Mouse (Mus musculus): ENCODE results near the gene Map2k2. TPM values are rescaled to one million over a fixed set of nuclear protein-coding genes. Genes with fewer than 3 reads are reported as not detected.
A peak's percentile ranks its signal among the peaks of the same experiment; 100 is the strongest.

The Map2k2 gene
- polyA plus RNA-seq, 1 experiment from 2014 or later, result 213 TPM

GRCm38 (mm10) chr10:81138821-81139528, 33.3 kb downstream of the Map2k2 start:
- Histone ChIP-seq H3K4me3 (peak overlapping the region; percentile 88), H3K4me2 (peak overlapping the region; percentile 84), H3K27ac (peak overlapping the region; percentile 29; the same call in 1 of the 2 replicates), H3K9ac (peak overlapping the region; percentile 96), H3K36me3 (peaks cover 15% of the 10 kb centered on the region), H3K4me1 (peaks cover 60% of the 10 kb centered on the region), H3K9me3 (no peaks in the 10 kb centered on the region), H3K27me3 (peaks cover 18% of the 10 kb centered on the region)
- ATAC-seq (ENCODE audit: insufficient number of reproducible peaks, insufficient read depth, low FRiP score, low TSS enrichment, low read depth), result no peak
- WGBS, result 52% methylated on average over 11 of the region's 11 CpGs

GRCm38 (mm10) chr10:81139529-81139846, 33.8 kb downstream of the Map2k2 start:
- Histone ChIP-seq H3K36me3 (peaks cover 20% of the 10 kb centered on the region), H3K27ac (peak overlapping the region; percentile 53; the same call in 1 of the 2 replicates), H3K4me3 (peak overlapping the region; percentile 88), H3K9ac (peak overlapping the region; percentile 64), H3K4me2 (peak overlapping the region; percentile 84), H3K4me1 (peaks cover 55% of the 10 kb centered on the region), H3K9me3 (no peaks in the 10 kb centered on the region), H3K27me3 (peaks cover 13% of the 10 kb centered on the region)
- no peak for ATAC-seq (ENCODE audit: insufficient number of reproducible peaks, insufficient read depth, low FRiP score, low TSS enrichment, low read depth)
- 72% methylated on average over 4 of the region's 4 CpGs for WGBS

GRCm38 (mm10) chr10:81140005-81140404, 34.3 kb downstream of the Map2k2 start:
- Histone ChIP-seq H3K4me2 (peak overlapping the region; percentile 84), H3K9ac (peak overlapping the region; percentile 64), H3K36me3 (peaks cover 25% of the 10 kb centered on the region), H3K9me3 (no peaks in the 10 kb centered on the region), H3K27ac (peak overlapping the region; percentile 53; the same call in 1 of the 2 replicates), H3K27me3 (peaks cover 8% of the 10 kb centered on the region), H3K4me1 (peaks cover 56% of the 10 kb centered on the region), H3K4me3 (peak overlapping the region; percentile 88)
- no peak for ATAC-seq (ENCODE audit: insufficient number of reproducible peaks, insufficient read depth, low FRiP score, low TSS enrichment, low read depth)
- WGBS, result 46% methylated on average over 8 of the region's 8 CpGs

DNA sequence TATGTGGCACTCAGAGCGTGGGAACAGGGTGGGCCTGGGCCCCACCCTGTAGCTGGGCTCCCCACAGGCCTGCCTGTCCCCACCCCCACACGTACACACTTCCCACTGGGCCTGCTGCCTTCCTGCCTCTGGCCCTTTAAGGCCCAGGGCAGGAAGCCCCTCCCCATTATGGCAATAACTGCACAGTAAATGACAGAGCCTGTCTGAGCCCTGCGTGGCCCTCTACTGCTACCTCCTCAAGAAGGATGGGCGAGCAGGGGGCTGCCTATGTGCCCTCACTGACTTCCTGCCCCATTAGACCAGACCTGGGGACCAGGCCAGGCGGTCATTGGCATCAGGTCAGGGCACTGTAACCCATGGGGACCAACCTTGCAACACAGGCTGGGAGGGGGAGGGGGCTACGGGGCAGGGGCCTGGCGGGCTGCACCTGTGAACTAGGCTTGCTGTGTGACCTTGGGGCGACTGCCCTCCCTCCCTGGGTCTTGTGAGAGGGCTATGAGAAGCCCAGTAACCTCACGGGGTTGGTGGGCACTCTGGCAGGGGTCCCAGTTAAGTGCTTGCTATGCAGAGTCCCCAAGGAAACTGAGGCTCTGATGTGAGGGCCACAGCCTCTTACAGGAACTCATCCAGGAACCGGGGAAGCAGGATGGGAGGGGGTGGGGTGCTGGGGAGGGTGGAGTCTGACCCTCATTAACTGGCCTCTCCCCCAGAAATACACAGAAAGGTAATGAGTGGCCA, 35.2 kb downstream of the Map2k2 start:
- H3K27ac ChIP-seq, result peak overlapping the region; percentile 68; the same call in 1 of the 2 replicates

GRCm38 (mm10) chr10:81141455-81142210, 35.9 kb downstream of the Map2k2 start:
- Histone ChIP-seq H3K9ac (peak overlapping the region; percentile 64), H3K4me2 (peak overlapping the region; percentile 84), H3K4me3 (no peak overlapping the region), H3K27ac (peak overlapping the region; percentile 68), H3K4me1 (peaks cover 60% of the 10 kb centered on the region), H3K9me3 (no peaks in the 10 kb centered on the region), H3K36me3 (peaks cover 42% of the 10 kb centered on the region), H3K27me3 (no peaks in the 10 kb centered on the region)
- no peak for ATAC-seq (ENCODE audit: insufficient number of reproducible peaks, insufficient read depth, low FRiP score, low TSS enrichment, low read depth)
- 68% methylated on average over 7 of the region's 7 CpGs for WGBS

More for the DNA sequence above, 35.2 kb downstream of the Map2k2 start:
- 57% methylated on average over 10 of the region's 10 CpGs for WGBS
- ATAC-seq (ENCODE audit: insufficient number of reproducible peaks, insufficient read depth, low FRiP score, low TSS enrichment, low read depth), result no peak
- Histone ChIP-seq H3K4me2 (peak overlapping the region; percentile 84), H3K4me3 (peak overlapping the region; percentile 88), H3K9me3 (no peaks in the 10 kb centered on the region), H3K27me3 (no peaks in the 10 kb centered on the region), H3K4me1 (peaks cover 55% of the 10 kb centered on the region), H3K9ac (peak overlapping the region; percentile 64), H3K36me3 (peaks cover 34% of the 10 kb centered on the region)

GRCm38 (mm10) chr10:81142551-81142981, 36.9 kb downstream of the Map2k2 start:
- no peak overlapping the region for H3K4me3 ChIP-seq
- H3K9ac ChIP-seq, result no peak overlapping the region
- H3K27me3 ChIP-seq, result no peaks in the 10 kb centered on the region
- no peak for ATAC-seq (ENCODE audit: insufficient number of reproducible peaks, insufficient read depth, low FRiP score, low TSS enrichment, low read depth)
- no peaks in the 10 kb centered on the region for H3K9me3 ChIP-seq
- peaks cover 60% of the 10 kb centered on the region for H3K4me1 ChIP-seq
- 72% methylated on average over 5 of the region's 5 CpGs for WGBS
- H3K4me2 ChIP-seq, result peak overlapping the region; percentile 84
- peaks cover 51% of the 10 kb centered on the region for H3K36me3 ChIP-seq
- peak overlapping the region; percentile 68 for H3K27ac ChIP-seq

- H3K36me3 ChIP-seq, result peaks cover 57% of the 10 kb centered on the region
- H3K4me1 ChIP-seq, result peaks cover 60% of the 10 kb centered on the region
- H3K9me3 ChIP-seq, result no peaks in the 10 kb centered on the region
- WGBS, result 92% methylated on average over 7 of the region's 7 CpGs
- H3K4me3 ChIP-seq, result no peak overlapping the region
- H3K27me3 ChIP-seq, result no peaks in the 10 kb centered on the region
- ATAC-seq (ENCODE audit: insufficient number of reproducible peaks, insufficient read depth, low FRiP score, low TSS enrichment, low read depth), result no peak
- H3K9ac ChIP-seq, result no peak overlapping the region
- H3K4me2 ChIP-seq, result no peak overlapping the region
- peak overlapping the region; percentile 68; the same call in 1 of the 2 replicates for H3K27ac ChIP-seq
Measured at GRCm38 (mm10) chr10:81143157-81143633, 37.5 kb downstream of the Map2k2 start.

DNA sequence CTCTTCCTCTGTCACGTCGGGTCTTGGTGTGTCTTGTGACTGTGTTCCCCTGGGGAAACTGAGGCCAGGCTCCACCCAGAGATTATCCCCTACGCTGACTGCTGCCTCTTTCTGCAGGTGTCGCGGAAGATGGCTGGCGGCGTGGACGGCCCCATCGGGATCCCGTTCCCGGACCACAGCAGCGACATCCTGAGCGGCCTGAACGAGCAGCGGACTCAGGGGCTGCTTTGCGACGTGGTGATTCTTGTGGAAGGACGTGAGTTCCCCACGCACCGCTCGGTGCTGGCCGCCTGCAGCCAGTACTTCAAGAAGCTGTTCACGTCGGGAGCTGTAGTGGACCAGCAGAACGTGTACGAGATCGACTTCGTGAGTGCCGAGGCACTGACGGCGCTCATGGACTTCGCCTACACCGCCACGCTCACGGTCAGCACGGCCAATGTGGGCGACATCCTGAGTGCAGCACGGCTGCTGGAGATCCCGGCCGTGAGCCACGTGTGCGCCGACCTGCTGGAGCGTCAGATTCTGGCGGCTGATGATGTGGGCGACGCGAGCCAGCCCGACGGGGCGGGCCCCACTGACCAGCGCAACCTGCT, 38.2 kb downstream of the Map2k2 start:
- no peak for ATAC-seq (ENCODE audit: insufficient number of reproducible peaks, insufficient read depth, low FRiP score, low TSS enrichment, low read depth)
- H3K4me3 ChIP-seq, result no peak overlapping the region
- WGBS, result 96% methylated on average over 52 of the region's 52 CpGs
- no peaks in the 10 kb centered on the region for H3K27me3 ChIP-seq
- no peak overlapping the region for H3K9ac ChIP-seq
- no peaks in the 10 kb centered on the region for H3K9me3 ChIP-seq
- no peak overlapping the region for H3K4me2 ChIP-seq
- peaks cover 65% of the 10 kb centered on the region for H3K36me3 ChIP-seq
- H3K27ac ChIP-seq, result no peak overlapping the region
- H3K4me1 ChIP-seq, result peaks cover 52% of the 10 kb centered on the region

GRCm38 (mm10) chr10:81144667-81145066, 39.0 kb downstream of the Map2k2 start:
- Histone ChIP-seq H3K27me3 (no peaks in the 10 kb centered on the region), H3K9me3 (no peaks in the 10 kb centered on the region), H3K4me3 (no peak overlapping the region), H3K27ac (no peak overlapping the region), H3K4me2 (no peak overlapping the region), H3K36me3 (peaks cover 72% of the 10 kb centered on the region), H3K4me1 (peaks cover 45% of the 10 kb centered on the region), H3K9ac (no peak overlapping the region)
- ATAC-seq (ENCODE audit: insufficient number of reproducible peaks, insufficient read depth, low FRiP score, low TSS enrichment, low read depth), result no peak
- 93% methylated on average over 27 of the region's 27 CpGs for WGBS

DNA sequence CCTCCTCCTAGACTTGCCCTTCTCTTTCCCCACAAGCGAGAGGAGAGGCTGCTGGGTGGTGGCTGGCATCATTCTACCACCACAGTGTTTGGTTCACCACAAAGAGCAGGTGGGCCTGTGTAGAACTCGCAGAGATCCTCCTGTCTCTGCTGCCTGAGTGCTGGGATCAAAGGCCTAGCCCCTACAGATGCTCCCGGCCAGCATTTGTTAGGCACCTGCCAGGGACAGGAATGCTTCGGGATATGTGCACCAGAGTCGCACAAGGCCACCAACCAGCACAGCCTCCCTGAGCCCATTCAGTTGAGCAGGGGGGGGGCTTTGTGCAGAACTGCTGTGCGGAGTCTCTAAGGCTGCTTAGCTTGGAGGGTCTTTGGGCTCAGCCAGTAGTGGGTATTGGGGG, 39.6 kb downstream of the Map2k2 start:
- H3K36me3 ChIP-seq, result peaks cover 78% of the 10 kb centered on the region
- no peak overlapping the region for H3K9ac ChIP-seq
- peaks cover 39% of the 10 kb centered on the region for H3K4me1 ChIP-seq
- ATAC-seq (ENCODE audit: insufficient number of reproducible peaks, insufficient read depth, low FRiP score, low TSS enrichment, low read depth), result no peak
- H3K9me3 ChIP-seq, result no peaks in the 10 kb centered on the region
- no peak overlapping the region for H3K4me2 ChIP-seq
- no peak overlapping the region for H3K27ac ChIP-seq
- no peaks in the 10 kb centered on the region for H3K27me3 ChIP-seq
- no peak overlapping the region for H3K4me3 ChIP-seq
- 95% methylated on average over 6 of the region's 6 CpGs for WGBS

- no peak overlapping the region for H3K4me3 ChIP-seq
- WGBS, result 78% methylated on average over 7 of the region's 7 CpGs
Measured at GRCm38 (mm10) chr10:81145778-81146177, 40.1 kb downstream of the Map2k2 start.

More at GRCm38 (mm10) chr10:81145778-81146177, 40.1 kb downstream of the Map2k2 start:
- no peak for ATAC-seq (ENCODE audit: insufficient number of reproducible peaks, insufficient read depth, low FRiP score, low TSS enrichment, low read depth)
- Histone ChIP-seq H3K4me2 (no peak overlapping the region), H3K9ac (peak overlapping the region; percentile 36; the same call in 1 of the 2 replicates), H3K27ac (no peak overlapping the region), H3K36me3 (peaks cover 81% of the 10 kb centered on the region), H3K9me3 (no peaks in the 10 kb centered on the region), H3K4me1 (peaks cover 34% of the 10 kb centered on the region), H3K27me3 (no peaks in the 10 kb centered on the region)

Data from embryonic facial prominence, embryonic 13.5 days (tissue).